Mouse (Mus musculus) stomach, embryonic 14.5 days (tissue): ENCODE data around the gene Ppp1r35. TPM values are rescaled to one million over a fixed set of nuclear protein-coding genes. Genes with fewer than 3 reads are reported as not detected.

Experiments used
- ATAC-seq: fragments of 200-750 bp; cut with Nextera tagmentation; 2 replicates; pipeline ENCODE4 v1.8.0; 2017; ENCODE audit warnings: low read depth, moderate TSS enrichment; ENCODE audit not compliant: insufficient number of reproducible peaks, insufficient read depth, low FRiP score
- H3K27ac ChIP-seq: fragments of 300-500 bp; sonication (generic); 2 replicates; pipeline ENCODE4 v1.5.1; 2014; ENCODE audit warnings: mild to moderate bottlenecking, low read length, moderate library complexity, mixed read lengths
- H3K27me3 ChIP-seq: fragments of 300-500 bp; sonication (generic); 2 replicates; pipeline ENCODE4 v1.6.1; 2014; ENCODE audit warnings: low read length, control low read depth, mixed read lengths; ENCODE audit not compliant: control insufficient read depth, insufficient read depth
- H3K36me3 ChIP-seq: fragments of 300-500 bp; sonication (generic); 2 replicates; pipeline ENCODE4 v1.6.1; 2014; ENCODE audit warnings: mild to moderate bottlenecking, control low read depth, low read length, moderate library complexity, mixed read lengths; ENCODE audit not compliant: control insufficient read depth, insufficient read depth
- H3K4me1 ChIP-seq: fragments of 300-500 bp; sonication (generic); 2 replicates; pipeline ENCODE4 v1.6.1; 2014; ENCODE audit warnings: low read length, control low read depth, mixed read lengths; ENCODE audit not compliant: control insufficient read depth, insufficient read depth
- H3K4me2 ChIP-seq: fragments of 300-500 bp; sonication (generic); replicated peaks from 2 replicates; pipeline ENCODE4 v1.6.1; 2014; ENCODE audit warnings: low read depth, low read length, control low read depth
- H3K4me3 ChIP-seq: fragments of 300-500 bp; sonication (generic); 2 replicates; pipeline ENCODE4 v1.5.1; 2014; ENCODE audit warnings: low read depth, low read length, control low read depth
- H3K9ac ChIP-seq: fragments of 300-500 bp; sonication (generic); replicated peaks from 2 replicates; pipeline ENCODE4 v1.6.1; 2014; ENCODE audit warnings: low read depth, mild to moderate bottlenecking, control low read depth, low read length, moderate library complexity, mixed read lengths
- H3K9me3 ChIP-seq: fragments of 300-500 bp; sonication (generic); 2 replicates; pipeline ENCODE4 v1.6.1; 2016; ENCODE audit warnings: low read depth, low read length, control low read depth; ENCODE audit not compliant: control insufficient read depth
- WGBS: fragments of 180-500 bp; shearing (Covaris S2); extraction: QIAGEN DNeasy Blood & Tissue Kit; methylation state at CpG from one replicate; pipeline ENCODE4 v1.1.7; 2014; 5-methylcytosine and 5-hydroxymethylcytosine counted together
- polyA plus RNA-seq: library from polyadenylated mRNA; unstranded; fragments of >200 nt; fragmentation: Nextera tagmentation; extraction: Ambion mirVana; gene quantifications from 2 replicates; pipeline ENCODE4 v1.2.1, GENCODE M21; 2014

The Ppp1r35 gene
- polyA plus RNA-seq, 1 experiment from 2014 or later = 38.1 TPM

GRCm38 (mm10) chr5:137823455-137824045, 44.9 kb downstream of the Ppp1r35 start:
- 80% methylated on average over 6 of the region's 6 CpGs for WGBS
- Histone ChIP-seq H3K9me3 (no peaks in the 10 kb centered on the region), H3K9ac (no peak overlapping the region), H3K4me1 (no peaks in the 10 kb centered on the region), H3K4me3 (no peak overlapping the region), H3K36me3 (no peaks in the 10 kb centered on the region), H3K4me2 (no peak overlapping the region), H3K27me3 (no peaks in the 10 kb centered on the region), H3K27ac (no peak overlapping the region)
- no peak for ATAC-seq

DNA sequence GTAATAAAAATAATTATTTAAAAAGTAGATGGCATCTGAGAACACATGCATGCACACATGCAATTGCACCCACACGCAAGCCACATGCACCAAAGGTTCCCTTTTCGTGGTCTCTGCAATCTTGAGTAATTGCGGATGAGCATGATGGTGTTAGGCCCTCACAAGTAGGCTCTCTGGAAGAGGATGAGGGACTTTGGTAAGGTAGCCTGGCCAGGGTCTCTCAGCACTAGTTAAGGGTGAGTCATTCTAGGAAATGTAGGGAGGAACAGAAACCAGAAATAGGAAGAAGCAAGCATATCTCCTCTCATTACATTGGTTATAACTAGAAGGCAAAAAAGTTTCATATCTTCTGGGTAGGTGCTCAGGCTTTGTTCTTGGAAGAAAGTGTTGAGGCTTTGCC, 46.4 kb downstream of the Ppp1r35 start:
- H3K9me3 ChIP-seq = no peaks in the 10 kb centered on the region
- no peak overlapping the region for H3K4me2 ChIP-seq
- WGBS = 96% methylated on average over 3 of the region's 3 CpGs
- no peaks in the 10 kb centered on the region for H3K36me3 ChIP-seq
- no peak overlapping the region for H3K9ac ChIP-seq
- no peaks in the 10 kb centered on the region for H3K27me3 ChIP-seq
- ATAC-seq = no peak
- no peak overlapping the region for H3K27ac ChIP-seq
- no peak overlapping the region for H3K4me3 ChIP-seq
- H3K4me1 ChIP-seq = no peaks in the 10 kb centered on the region

- 76% methylated on average over 2 of the region's 2 CpGs for WGBS
- Histone ChIP-seq H3K9ac (no peak overlapping the region), H3K27ac (no peak overlapping the region), H3K9me3 (no peaks in the 10 kb centered on the region), H3K36me3 (no peaks in the 10 kb centered on the region), H3K4me1 (no peaks in the 10 kb centered on the region), H3K27me3 (no peaks in the 10 kb centered on the region), H3K4me3 (no peak overlapping the region), H3K4me2 (no peak overlapping the region)
- no peak for ATAC-seq
Observed at GRCm38 (mm10) chr5:137825971-137826370, 47.3 kb downstream of the Ppp1r35 start.

- WGBS = 43% methylated on average over 7 of the region's 7 CpGs
- no peaks in the 10 kb centered on the region for H3K36me3 ChIP-seq
- H3K4me1 ChIP-seq = no peaks in the 10 kb centered on the region
- no peak for ATAC-seq
- no peak overlapping the region for H3K27ac ChIP-seq
- H3K27me3 ChIP-seq = no peaks in the 10 kb centered on the region
- H3K9me3 ChIP-seq = no peaks in the 10 kb centered on the region
- H3K4me2 ChIP-seq = no peak overlapping the region
- no peak overlapping the region for H3K9ac ChIP-seq
- H3K4me3 ChIP-seq = no peak overlapping the region
Observed at GRCm38 (mm10) chr5:137826421-137826820, 47.8 kb downstream of the Ppp1r35 start.

DNA sequence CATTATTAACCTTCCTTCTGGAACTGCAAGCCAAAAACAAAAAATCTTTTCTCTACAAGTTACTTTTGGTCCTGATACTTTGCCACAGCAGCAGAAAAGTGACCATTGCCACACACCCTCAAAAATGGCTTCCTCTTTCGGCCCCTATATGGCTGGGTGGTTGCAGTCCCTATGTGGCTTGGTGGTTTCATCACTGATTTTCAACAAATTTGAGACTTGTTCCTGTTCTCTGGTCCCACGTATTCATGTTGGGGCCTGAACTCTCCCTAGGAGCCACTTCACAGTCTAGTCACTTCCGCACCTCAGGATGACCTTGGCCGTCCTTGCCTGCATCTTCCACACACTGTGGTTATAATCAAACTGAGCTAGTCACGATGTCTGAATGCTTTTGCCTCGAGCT, 50.0 kb downstream of the Ppp1r35 start:
- Histone ChIP-seq H3K9ac (no peak overlapping the region), H3K4me3 (no peak overlapping the region), H3K4me1 (no peaks in the 10 kb centered on the region), H3K36me3 (no peaks in the 10 kb centered on the region), H3K27ac (no peak overlapping the region), H3K27me3 (no peaks in the 10 kb centered on the region), H3K9me3 (no peaks in the 10 kb centered on the region), H3K4me2 (no peak overlapping the region)
- 85% methylated on average over 6 of the region's 6 CpGs for WGBS
- ATAC-seq = no peak

Other genes with a start within 250 kb of the Ppp1r35 start
- gene Epo, start 245.6 kb upstream of the Ppp1r35 start, polyA plus RNA-seq = 0.38 TPM in 1 of 2 replicates, not detected in the other
- 404 and 443 TPM in 2 replicates for gene Gnb2, start 245.3 kb upstream of the Ppp1r35 start, polyA plus RNA-seq
- 6.7 and 7.3 TPM in 2 replicates for gene Actl6b, start 225.3 kb upstream of the Ppp1r35 start, polyA plus RNA-seq
- gene Tfr2, start 209.0 kb upstream of the Ppp1r35 start, polyA plus RNA-seq = 0.43 and 0.46 TPM in 2 replicates
- gene Mospd3, start 177.8 kb upstream of the Ppp1r35 start, polyA plus RNA-seq = 32.3 and 34.2 TPM in 2 replicates
- 143 and 145 TPM in 2 replicates for gene Pcolce, start 165.1 kb upstream of the Ppp1r35 start, polyA plus RNA-seq
- 0.14 and 0.20 TPM in 2 replicates for gene Fbxo24, start 149.8 kb upstream of the Ppp1r35 start, polyA plus RNA-seq
- 37.1 and 39.2 TPM in 2 replicates for gene Lrch4, start 149.7 kb upstream of the Ppp1r35 start, polyA plus RNA-seq
- 8.1 and 10.7 TPM in 2 replicates for gene Gm20605, start 149.7 kb upstream of the Ppp1r35 start, polyA plus RNA-seq
- gene Sap25, start 137.5 kb upstream of the Ppp1r35 start, polyA plus RNA-seq = 9.8 and 9.9 TPM in 2 replicates
- 0.17 TPM in 1 of 2 replicates, not detected in the other for gene Irs3, start 133.1 kb upstream of the Ppp1r35 start, polyA plus RNA-seq
- gene Agfg2, start 94.1 kb upstream of the Ppp1r35 start, polyA plus RNA-seq = 12.9 and 13.2 TPM in 2 replicates
- 1.0 and 1.4 TPM in 2 replicates for gene Nyap1, start 37.2 kb upstream of the Ppp1r35 start, polyA plus RNA-seq
- 118 and 132 TPM in 2 replicates for gene Tsc22d4, start 33.1 kb upstream of the Ppp1r35 start, polyA plus RNA-seq
- 13.6 and 17.6 TPM in 2 replicates for gene Mepce, start 8.8 kb downstream of the Ppp1r35 start, polyA plus RNA-seq
- 22.3 and 23.3 TPM in 2 replicates for gene Zcwpw1, start 8.9 kb downstream of the Ppp1r35 start, polyA plus RNA-seq
- 1.4 and 1.9 TPM in 2 replicates for gene Pilra, start 57.4 kb downstream of the Ppp1r35 start, polyA plus RNA-seq
- gene Pilrb1, start 79.3 kb downstream of the Ppp1r35 start, polyA plus RNA-seq = 0.59 and 0.67 TPM in 2 replicates
- gene Pilrb2, start 93.0 kb downstream of the Ppp1r35 start, polyA plus RNA-seq = 0.70 and 1.1 TPM in 2 replicates
- 6.2 TPM in 2 replicates for gene Cyp3a13, start 142.8 kb downstream of the Ppp1r35 start, polyA plus RNA-seq
- gene Gjc3, start 184.2 kb downstream of the Ppp1r35 start, polyA plus RNA-seq = 0.39 and 0.55 TPM in 2 replicates
- not detected in 2 replicates for gene Azgp1, start 202.7 kb downstream of the Ppp1r35 start, polyA plus RNA-seq
- not detected in 2 replicates for gene Smok3a, start 242.4 kb downstream of the Ppp1r35 start, polyA plus RNA-seq
- not detected in 2 replicates for gene Smok3b, start 242.6 kb downstream of the Ppp1r35 start, polyA plus RNA-seq